Mouse (Mus musculus) megakaryocyte-erythroid progenitor cell, adult 5-6 weeks (primary cell): ENCODE measurements around the gene Rarg. TPM values are rescaled to one million over a fixed set of nuclear protein-coding genes. Genes with fewer than 3 reads are reported as not detected.

Experiments used
- ATAC-seq: replicated peaks from 2 replicates; pipeline ENCODE4 v1.8.0; 2016; ENCODE audit warnings: mild to moderate bottlenecking, inconsistent platforms; ENCODE audit not compliant: severe bottlenecking, poor library complexity, low FRiP score, low TSS enrichment
- total RNA-seq, 2 experiments: library from RNA; stranded (forward) in 1 of 2; stranded (reverse) in 1 of 2; fragments of 200-1000, 215-1000 nt in 1 of 2; fragments of >200 nt in 1 of 2; fragmentation: Nextera tagmentation in 1 of 2; gene quantifications; 2 replicates each; pipeline ENCODE4 v1.2.3; 2014 to 2017

The Rarg gene
- total RNA-seq, 2 experiments from 2014 or later: 0.61 to 6.7 TPM

GRCm38 (mm10) chr15:102186239-102186638 lies 71.1 kb downstream of the Rarg start:
- ATAC-seq: no peak

Other genes starting within 250 kb of the Rarg start
- 8.3 TPM in 1 of 2 replicates, not detected in the other for gene Krt18, start 229.3 kb downstream of the Rarg start, total RNA-seq (2014; fragmentation: Nextera tagmentation)
- 7.2 and 11.5 TPM in 2 replicates for gene Krt18, start 229.3 kb downstream of the Rarg start, total RNA-seq (2017)
- 328 and 355 TPM in 2 replicates for gene Eif4b, start 183.7 kb downstream of the Rarg start, total RNA-seq (2014; fragmentation: Nextera tagmentation)
- gene Eif4b, start 183.7 kb downstream of the Rarg start, total RNA-seq (2017): 527 and 549 TPM in 2 replicates
- not detected in 2 replicates for gene Tns2, start 157.1 kb downstream of the Rarg start, total RNA-seq (2014; fragmentation: Nextera tagmentation)
- gene Tns2, start 157.1 kb downstream of the Rarg start, total RNA-seq (2017): not detected in 2 replicates
- 19.6 and 21.5 TPM in 2 replicates for gene Spryd3, start 121.3 kb downstream of the Rarg start, total RNA-seq (2014; fragmentation: Nextera tagmentation)
- gene Spryd3, start 121.3 kb downstream of the Rarg start, total RNA-seq (2017): 14.4 and 18.7 TPM in 2 replicates
- gene Igfbp6, start 113.2 kb downstream of the Rarg start, total RNA-seq (2014; fragmentation: Nextera tagmentation): not detected in 2 replicates
- not detected in 2 replicates for gene Igfbp6, start 113.2 kb downstream of the Rarg start, total RNA-seq (2017)
- gene Soat2, start 107.0 kb downstream of the Rarg start, total RNA-seq (2014; fragmentation: Nextera tagmentation): 12.8 and 15.4 TPM in 2 replicates
- gene Soat2, start 107.0 kb downstream of the Rarg start, total RNA-seq (2017): 8.9 and 11.2 TPM in 2 replicates
- gene Zfp740, start 54.3 kb downstream of the Rarg start, total RNA-seq (2014; fragmentation: Nextera tagmentation): 39.8 and 65.3 TPM in 2 replicates
- 33.0 and 39.0 TPM in 2 replicates for gene Zfp740, start 54.3 kb downstream of the Rarg start, total RNA-seq (2017)
- gene Csad, start 52.8 kb downstream of the Rarg start, total RNA-seq (2014; fragmentation: Nextera tagmentation): 9.6 and 21.4 TPM in 2 replicates
- 11.4 and 33.8 TPM in 2 replicates for gene Csad, start 52.8 kb downstream of the Rarg start, total RNA-seq (2017)
- 13.1 and 17.0 TPM in 2 replicates for gene Itgb7, start 25.6 kb downstream of the Rarg start, total RNA-seq (2014; fragmentation: Nextera tagmentation)
- gene Itgb7, start 25.6 kb downstream of the Rarg start, total RNA-seq (2017): 47.2 and 51.0 TPM in 2 replicates
- not detected in 2 replicates for gene Gm9918, start 13.0 kb upstream of the Rarg start, total RNA-seq (2014; fragmentation: Nextera tagmentation)
- gene Gm9918, start 13.0 kb upstream of the Rarg start, total RNA-seq (2017): not detected in 2 replicates
- gene Mfsd5, start 21.9 kb upstream of the Rarg start, total RNA-seq (2014; fragmentation: Nextera tagmentation): 30.4 and 32.9 TPM in 2 replicates
- 14.2 and 19.5 TPM in 2 replicates for gene Mfsd5, start 21.9 kb upstream of the Rarg start, total RNA-seq (2017)
- gene Espl1, start 38.7 kb upstream of the Rarg start, total RNA-seq (2014; fragmentation: Nextera tagmentation): 54.5 and 68.3 TPM in 2 replicates
- 16.6 and 40.6 TPM in 2 replicates for gene Espl1, start 38.7 kb upstream of the Rarg start, total RNA-seq (2017)
- gene Pfdn5, start 68.6 kb upstream of the Rarg start, total RNA-seq (2014; fragmentation: Nextera tagmentation): 210 and 293 TPM in 2 replicates
- 214 and 318 TPM in 2 replicates for gene Pfdn5, start 68.6 kb upstream of the Rarg start, total RNA-seq (2017)
- 85.2 and 86.5 TPM in 2 replicates for gene Myg1, start 74.2 kb upstream of the Rarg start, total RNA-seq (2014; fragmentation: Nextera tagmentation)
- gene Myg1, start 74.2 kb upstream of the Rarg start, total RNA-seq (2017): 60.8 and 73.8 TPM in 2 replicates
- gene Aaas, start 93.3 kb upstream of the Rarg start, total RNA-seq (2014; fragmentation: Nextera tagmentation): 145 and 165 TPM in 2 replicates
- gene Aaas, start 93.3 kb upstream of the Rarg start, total RNA-seq (2017): 179 and 207 TPM in 2 replicates
- not detected in 2 replicates for gene Sp7, start 109.7 kb upstream of the Rarg start, total RNA-seq (2014; fragmentation: Nextera tagmentation)
- gene Sp7, start 109.7 kb upstream of the Rarg start, total RNA-seq (2017): not detected in 2 replicates
- 68.0 and 80.3 TPM in 2 replicates for gene Sp1, start 148.6 kb upstream of the Rarg start, total RNA-seq (2014; fragmentation: Nextera tagmentation)
- 45.0 and 62.2 TPM in 2 replicates for gene Sp1, start 148.6 kb upstream of the Rarg start, total RNA-seq (2017)
- gene Amhr2, start 187.8 kb upstream of the Rarg start, total RNA-seq (2014; fragmentation: Nextera tagmentation): not detected in 2 replicates
- not detected in 2 replicates for gene Amhr2, start 187.8 kb upstream of the Rarg start, total RNA-seq (2017)
- gene Prr13, start 201.5 kb upstream of the Rarg start, total RNA-seq (2014; fragmentation: Nextera tagmentation): 61.5 and 97.6 TPM in 2 replicates
- 50.3 and 54.5 TPM in 2 replicates for gene Prr13, start 201.5 kb upstream of the Rarg start, total RNA-seq (2017)
- 749 and 832 TPM in 2 replicates for gene Pcbp2, start 213.0 kb upstream of the Rarg start, total RNA-seq (2014; fragmentation: Nextera tagmentation)
- gene Pcbp2, start 213.0 kb upstream of the Rarg start, total RNA-seq (2017): 152 and 207 TPM in 2 replicates
- gene Gm10337, start 246.2 kb upstream of the Rarg start, total RNA-seq (2014; fragmentation: Nextera tagmentation): not detected in 2 replicates
- gene Gm10337, start 246.2 kb upstream of the Rarg start, total RNA-seq (2017): not detected in 2 replicates